In the genomic region with DNA sequence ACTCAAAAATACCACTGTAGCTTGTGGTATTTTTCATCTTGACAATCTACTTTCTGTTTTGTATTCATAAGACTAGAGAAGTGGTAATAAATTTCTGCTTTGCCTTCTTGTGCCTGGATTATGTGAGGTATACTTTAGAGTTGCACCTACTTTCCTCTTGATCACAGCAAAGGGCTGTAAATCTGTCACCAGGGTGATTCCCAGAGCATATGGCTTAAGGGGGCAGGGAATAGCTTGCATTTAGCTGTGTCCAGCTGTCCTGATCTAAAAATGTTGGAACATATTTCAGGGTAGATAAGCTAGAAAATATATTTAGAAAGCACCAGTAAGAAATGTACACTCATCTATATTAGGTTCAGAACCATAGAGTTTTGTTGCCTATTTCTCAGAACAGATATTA, we compare ENCODE assay signal across 26 mouse cellular contexts. TPM values are rescaled to one million over a fixed set of nuclear protein-coding genes. Genes with fewer than 3 reads are reported as not detected.
DNase-seq lines count a peak whose midpoint lies in the region.
"Had no signal": no experiment of that assay in that cellular context is flagged by ENCODE, and none has a peak within 500 bp of the region (broad histone marks: within the 10 kb centered on the region; RNA-seq: fewer than 3 reads in every experiment).

No protein-coding gene starts in this region.

- peak; percentile 14 to 34 for DNase-seq in frontal cortex, adult 2 months (ENCODE audit: extremely low spot score in 1 of 2, low spot score in 1 of 2)
- no peak for DNase-seq in frontal cortex, postnatal 10 days (ENCODE audit: low spot score in 2 of 2)
- peak; percentile 20 for DNase-seq in right cerebral cortex, adult 18-20 months
- DNase-seq in right cerebral cortex, postnatal 4 days = no peak
- peak; percentile 48 for DNase-seq in telencephalon, adult 2 months (ENCODE audit: low read depth, low spot score)
- DNase-seq in thymus, postnatal 10 days (ENCODE audit: low spot score in 2 of 2) = no peak
- DNase-seq: adrenal gland, postnatal 10 days; B cell, adult 2 months; cerebellum, adult 11-12 months; cerebellum, adult 8-10 months; cerebellum, postnatal 10 days; cerebellum, postnatal 36 days; embryo, embryonic 11 days; gastrocnemius, postnatal 10 days; gastrocnemius, postnatal 36 days; heart, adult 2 months; heart, postnatal 14 days; heart, postnatal 4 days had no signal

RNA-seq across cellular contexts. Expression of gene Gm4737, which starts 18.2 kb away (rescaled TPM):
- polyA plus RNA-seq in frontal cortex, adult 2 months (2012; rRNA removed) = 3.1 and 3.4 TPM in 2 replicates

RNA-seq across cellular contexts. Expression of gene Cd96, which starts 53.0 kb away (rescaled TPM):
- 0.06 TPM in 1 of 2 replicates, not detected in the other for polyA plus RNA-seq in frontal cortex, adult 2 months (2012; rRNA removed)
- polyA plus RNA-seq: cortical plate, adult 2 months; embryonic facial prominence, embryonic 13.5 days; erythroblast, embryonic 14.5 days; forebrain, embryonic 12.5 days; forebrain, embryonic 15.5 days; G1E; heart, embryonic 10.5 days; hindbrain, embryonic 14.5 days had no signal

Comparison
In these comparisons a context has a peak if more than half of its experiments do, and no peak if none do; other contexts are left out.
1. DNase-seq: peak in frontal cortex, adult 2 months (2 of 2), right cerebral cortex, adult 18-20 months (single experiment) and telencephalon, adult 2 months (single experiment); none in frontal cortex, postnatal 10 days (0 of 2), right cerebral cortex, postnatal 4 days (single experiment) and thymus, postnatal 10 days (0 of 2).